Mouse (Mus musculus): ENCODE data around the gene Tas2r143.

Tas2r143 gene

DNA sequence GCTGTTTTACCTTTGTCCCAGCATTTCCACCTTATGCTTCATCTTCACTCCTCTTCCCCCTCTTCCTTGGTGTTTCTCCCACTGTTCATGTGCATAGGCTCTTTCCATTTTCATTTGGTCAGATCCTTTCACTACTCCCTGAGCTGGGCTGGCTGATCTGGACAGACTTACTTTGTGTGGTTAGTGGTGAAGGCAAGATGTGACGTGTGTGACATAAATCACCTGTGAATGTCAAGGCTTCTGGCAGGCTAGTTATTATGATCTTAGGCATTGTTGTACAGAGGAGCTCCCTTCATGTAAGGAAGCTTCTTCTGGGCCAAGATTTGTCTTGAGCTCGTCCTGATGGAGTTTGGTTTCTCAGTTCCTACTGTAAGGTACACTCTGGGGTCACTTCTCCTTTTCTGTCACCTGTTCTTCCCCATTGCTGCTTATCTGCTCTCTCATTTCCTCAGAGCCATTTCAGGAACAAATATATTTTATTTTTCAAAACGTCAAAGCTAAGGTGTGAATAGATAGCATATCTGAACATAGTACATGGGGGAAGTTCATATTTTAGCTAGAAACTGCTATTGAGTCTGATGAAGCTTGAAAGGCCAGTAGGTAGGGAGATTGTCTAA lies 2.9 kb upstream of the Tas2r143 start:
- DNase-seq (ENCODE audit: low spot score in 2 of 2) = no peak

DNA sequence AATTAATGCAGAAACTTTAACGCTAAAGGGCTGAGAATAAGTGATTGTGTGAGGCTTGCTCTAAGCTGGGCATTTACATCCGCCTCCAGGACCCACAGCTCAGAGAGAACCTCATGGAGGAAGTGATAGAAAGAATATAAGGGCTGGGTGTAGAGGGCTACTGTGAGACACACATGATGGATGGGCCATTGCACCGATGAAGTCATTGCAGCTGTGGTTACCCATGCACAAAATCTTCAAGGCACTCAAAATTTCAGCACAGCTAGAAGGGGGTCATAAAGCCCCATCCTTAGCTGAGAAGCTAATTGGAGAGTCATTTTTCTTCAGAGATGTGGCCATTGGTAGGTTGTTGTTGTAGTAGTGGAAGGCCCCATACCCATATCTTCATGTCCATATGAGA lies 1.8 kb upstream of the Tas2r143 start:
- no peak for DNase-seq (ENCODE audit: low spot score in 2 of 2)

DNA sequence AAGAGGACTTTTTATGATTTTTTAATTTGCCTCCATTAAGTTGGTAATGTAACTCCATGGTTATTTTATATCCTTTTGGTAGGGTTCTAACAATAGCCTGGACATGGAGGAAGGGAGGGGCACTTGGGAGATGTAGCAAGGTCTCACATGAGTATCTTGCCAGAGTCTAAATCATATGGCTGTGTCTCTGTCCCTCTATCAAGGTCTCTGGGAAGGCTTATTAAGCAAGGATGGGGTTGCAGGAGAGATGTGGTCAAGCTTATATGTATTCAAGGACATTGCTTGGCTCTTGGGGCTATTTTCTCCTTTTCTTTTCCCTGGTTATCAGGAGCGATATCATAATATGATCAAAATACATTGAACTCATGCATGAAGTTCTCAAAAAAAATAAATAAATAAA lies 1.0 kb upstream of the Tas2r143 start:
- DNase-seq (ENCODE audit: low spot score in 2 of 2) = no peak

DNA sequence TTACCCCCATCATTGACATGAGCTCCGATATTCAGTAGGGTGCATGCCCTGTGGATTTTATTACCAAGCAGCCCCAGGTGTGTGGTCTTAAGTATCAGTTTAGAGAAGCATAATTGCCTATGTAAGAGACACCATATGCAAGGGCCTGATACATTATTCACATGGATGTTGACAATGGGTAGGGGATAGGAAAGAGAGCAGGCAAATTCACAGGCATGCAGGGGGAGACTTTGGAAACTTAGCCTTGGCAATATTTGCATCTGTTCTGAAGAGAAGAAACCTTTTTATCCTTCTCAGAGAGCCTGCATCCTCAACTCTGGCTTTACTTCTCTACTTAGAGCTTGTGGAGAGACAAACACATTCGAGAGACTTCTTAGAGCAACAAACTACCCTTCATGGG lies 5.1 kb downstream of the Tas2r143 start, which contains the start of gene Tas2r135:
Tas2r135 (plus strand) TSS at position 301 of the 400 bp plus-strand sequence.
- DNase-seq (ENCODE audit: low spot score in 2 of 2) = no peak

DNA sequence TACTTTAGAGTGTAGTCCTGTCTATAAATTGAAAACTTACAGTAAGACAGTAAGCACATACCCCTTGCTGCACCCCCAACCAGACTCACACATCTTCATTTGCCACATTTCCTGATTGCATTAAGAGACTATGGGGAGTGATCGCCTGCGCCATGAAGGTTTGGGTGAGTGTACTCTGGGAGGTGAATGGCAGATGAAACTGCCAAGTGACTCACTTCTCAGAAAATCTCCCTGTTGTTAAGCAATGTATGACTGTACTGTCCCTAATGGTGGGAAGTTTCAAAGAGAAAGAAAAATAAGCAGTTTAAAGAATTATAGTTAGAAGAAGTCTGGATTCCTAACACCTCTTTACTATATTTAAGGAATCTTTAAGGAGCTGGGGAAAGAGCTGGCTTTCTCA lies 19.4 kb downstream of the Tas2r143 start:
- DNase-seq (ENCODE audit: low spot score in 2 of 2) = no peak

DNA sequence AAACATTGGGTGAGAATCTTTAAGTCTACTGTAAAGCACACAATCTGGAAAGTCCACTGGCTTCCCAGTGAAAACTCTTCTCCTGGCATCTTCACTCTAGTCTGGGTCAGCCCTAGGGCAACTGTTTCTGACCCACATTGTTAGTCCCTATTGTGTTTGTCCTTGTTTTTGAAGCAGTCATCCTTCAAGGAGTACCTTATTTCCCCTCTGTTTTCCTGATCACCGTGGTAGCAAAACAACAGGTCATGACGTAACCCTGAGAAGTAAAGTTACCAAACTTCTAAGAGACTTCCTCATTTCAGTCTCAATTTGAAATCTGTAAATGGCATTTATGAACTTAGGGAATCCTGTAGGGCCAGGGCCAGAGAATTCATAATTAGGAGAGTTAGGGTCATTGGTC lies 21.4 kb downstream of the Tas2r143 start:
- DNase-seq (ENCODE audit: low spot score in 2 of 2) = no peak

DNA sequence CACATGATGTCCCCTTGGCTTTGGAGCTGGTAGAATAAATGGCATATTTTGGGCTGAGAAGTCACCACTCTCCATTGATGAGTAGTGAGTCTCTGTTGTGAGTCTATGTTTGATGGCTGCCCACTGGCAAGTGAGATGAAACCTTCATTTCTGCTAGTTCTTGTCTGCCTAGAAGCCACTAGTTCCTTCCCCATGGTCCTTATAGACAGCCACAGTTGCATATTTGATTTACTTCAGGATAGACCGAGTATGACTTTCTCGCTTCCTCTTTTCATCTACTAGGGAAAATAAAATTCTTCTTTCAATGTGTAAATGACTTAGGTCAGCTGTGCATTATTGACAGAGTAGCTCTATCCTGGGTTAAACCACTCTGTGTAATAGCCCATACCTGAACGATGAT lies 24.4 kb downstream of the Tas2r143 start:
- DNase-seq (ENCODE audit: low spot score in 2 of 2) = no peak

DNA sequence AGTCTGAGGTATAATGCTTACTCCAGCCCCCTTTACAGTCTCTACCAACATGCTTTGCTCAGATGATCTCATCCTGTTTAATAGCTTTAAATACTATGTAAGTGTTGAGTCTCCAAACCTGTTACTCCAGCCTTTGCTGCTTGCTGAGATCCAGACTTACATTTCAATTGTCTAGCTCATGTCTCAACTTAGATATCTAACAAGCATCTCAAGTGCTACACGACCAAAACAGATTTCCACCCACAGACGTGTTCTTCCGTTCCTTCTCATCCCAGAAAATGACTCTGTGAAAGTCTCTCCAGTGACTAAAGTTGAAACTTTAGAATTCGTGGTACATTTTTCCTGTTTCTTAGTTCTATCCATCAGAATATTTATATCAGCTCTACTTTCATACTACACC lies 26.3 kb downstream of the Tas2r143 start:
- DNase-seq (ENCODE audit: low spot score in 2 of 2) = no peak

DNA sequence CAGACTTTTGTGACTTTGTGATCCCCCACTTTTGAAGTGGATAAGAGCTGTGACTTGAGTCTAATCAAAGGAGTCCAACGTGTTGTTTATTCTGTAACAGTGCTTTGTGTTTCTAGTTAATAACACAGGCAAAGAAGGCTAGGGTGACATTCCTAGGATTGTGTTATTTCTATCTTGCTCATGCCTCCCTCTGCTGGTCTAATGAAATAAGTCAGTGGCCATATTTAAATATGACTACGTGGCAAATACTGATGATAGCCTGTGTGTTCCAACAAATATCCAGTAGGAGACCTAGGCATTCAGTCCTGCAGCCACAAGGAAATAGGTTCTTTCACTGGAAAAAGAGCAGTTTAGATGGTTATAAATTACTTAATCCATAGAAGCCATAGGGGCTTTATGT lies 33.5 kb downstream of the Tas2r143 start:
- DNase-seq (ENCODE audit: low spot score in 2 of 2) = no peak

DNA sequence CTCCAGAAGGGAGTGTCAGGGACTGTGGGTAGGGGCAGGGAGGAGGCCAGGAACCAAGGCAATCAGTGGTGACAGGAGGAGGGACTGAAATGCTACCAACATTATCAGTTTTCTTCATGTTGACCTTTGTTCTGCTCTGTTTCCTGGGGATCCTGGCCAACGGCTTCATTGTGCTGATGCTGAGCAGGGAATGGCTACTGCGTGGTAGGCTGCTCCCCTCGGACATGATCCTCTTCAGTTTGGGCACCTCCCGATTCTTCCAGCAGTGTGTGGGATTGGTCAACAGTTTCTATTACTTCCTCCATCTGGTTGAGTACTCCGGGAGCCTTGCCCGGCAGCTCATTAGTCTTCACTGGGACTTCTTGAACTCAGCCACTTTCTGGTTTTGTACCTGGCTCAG lies 34.4 kb downstream of the Tas2r143 start, which contains the start of gene Tas2r126:
Tas2r126 (plus strand) TSS at position 90 of the 400 bp plus-strand sequence.
- no peak for DNase-seq (ENCODE audit: low spot score in 2 of 2)

DNA sequence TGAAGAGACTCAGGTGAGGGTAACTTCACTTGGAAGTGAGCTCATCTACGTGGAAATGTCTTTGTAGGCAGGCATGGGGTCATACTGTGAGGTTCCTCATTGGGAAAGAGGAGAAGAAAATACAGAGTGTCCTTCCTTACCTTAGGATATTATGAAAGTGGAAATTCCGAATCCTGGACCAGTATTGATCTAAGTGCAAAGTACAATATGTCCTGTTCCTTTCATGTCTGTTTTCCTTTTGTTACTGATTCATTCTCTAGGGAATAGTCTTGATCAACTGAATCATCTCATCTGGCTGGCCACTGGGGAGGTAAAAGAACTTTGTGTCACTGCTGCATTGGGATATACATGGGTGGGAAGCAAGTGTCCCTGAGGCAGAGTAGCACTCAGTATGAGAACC lies 35.5 kb downstream of the Tas2r143 start:
- no peak for DNase-seq (ENCODE audit: low spot score in 2 of 2)

DNA sequence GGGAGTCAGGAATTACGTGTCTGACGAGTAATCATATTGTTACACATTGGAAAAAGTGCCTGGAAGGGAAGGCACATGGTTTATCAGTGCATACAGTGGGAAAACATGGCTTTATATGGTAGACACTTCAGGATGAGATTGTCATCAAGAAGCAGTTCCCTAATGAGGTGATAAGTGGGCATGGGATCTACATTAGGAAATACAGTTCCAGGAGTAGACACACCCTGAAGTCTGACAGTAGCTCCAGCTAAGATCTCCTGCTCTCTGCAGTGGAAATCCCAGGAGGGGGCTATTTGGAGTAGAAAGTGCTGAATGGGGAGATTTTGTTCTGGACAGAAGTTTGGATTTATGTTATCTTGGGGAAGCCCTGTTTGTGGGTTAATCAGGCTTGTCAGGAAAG lies 41.4 kb downstream of the Tas2r143 start:
- no peak for DNase-seq (ENCODE audit: low spot score in 2 of 2)

DNA sequence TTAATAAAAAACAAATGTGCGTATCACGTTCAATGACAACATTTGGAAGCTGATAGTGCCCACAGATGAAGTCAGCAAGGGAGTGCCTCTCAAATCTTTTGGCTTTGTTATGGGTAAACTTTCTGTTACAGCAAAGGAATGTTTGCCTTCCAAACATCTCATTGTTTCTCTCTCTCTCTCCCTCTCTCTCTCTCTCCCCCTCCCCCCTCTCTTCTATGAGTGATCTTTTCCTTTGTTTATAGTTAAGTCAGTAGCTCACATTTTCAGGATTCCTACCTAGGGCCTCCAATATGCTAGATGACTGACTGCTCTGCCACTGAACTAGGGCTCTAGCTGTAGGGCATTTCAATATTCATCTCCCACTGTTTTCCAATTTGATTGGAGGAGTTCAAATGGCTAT lies 44.5 kb downstream of the Tas2r143 start:
- DNase-seq (ENCODE audit: low spot score in 2 of 2) = no peak

DNA sequence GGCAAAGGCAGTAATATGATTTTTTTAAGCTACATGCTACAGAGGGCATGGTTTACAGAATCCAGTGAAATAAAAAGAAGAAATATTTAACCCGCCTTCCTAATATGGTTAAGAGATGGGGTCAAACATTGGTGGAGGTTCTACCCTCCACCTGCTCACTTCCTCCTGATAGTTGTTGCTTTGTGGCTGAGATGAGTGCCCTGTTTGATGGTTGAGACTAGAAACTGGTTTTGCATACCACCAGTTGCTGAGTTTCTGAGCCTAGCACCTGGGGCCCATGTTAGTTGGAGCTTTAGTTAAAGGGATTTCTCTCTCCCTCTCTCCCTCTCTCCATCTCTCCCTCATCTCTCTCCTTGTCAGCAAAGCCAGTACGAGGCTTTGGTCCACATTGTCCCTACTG lies 47.3 kb downstream of the Tas2r143 start:
- DNase-seq (ENCODE audit: low spot score in 2 of 2) = no peak

Data from frontal cortex, postnatal 25 days (tissue).